Mouse (Mus musculus) liver, embryonic 14.5 days (tissue): ENCODE data around the gene Rph3al.

Experiments used
- CTCF ChIP-seq: IDR thresholded peaks from 2 replicates; pipeline ENCODE4 v1.5.1; 2016; ENCODE audit warnings: antibody characterized with exemption, low read depth, control low read depth
- EP300 ChIP-seq: IDR thresholded peaks from 2 replicates; pipeline ENCODE4 v1.6.1; 2016; ENCODE audit warnings: antibody characterized with exemption, low read depth

- no peak for TF ChIP-seq CTCF
- no peak for TF ChIP-seq EP300
Observed at GRCm38 (mm10) chr11:75906556-75906955, 31.7 kb downstream of the Rph3al start.
